Mouse (Mus musculus): Measurements from ENCODE around the gene Anp32b.

Anp32b gene

GRCm38 (mm10) chr4:46505361-46506057 lies 54.8 kb downstream of the Anp32b start:
- no peak for DNase-seq (ENCODE audit: low read depth, low spot score)

DNA sequence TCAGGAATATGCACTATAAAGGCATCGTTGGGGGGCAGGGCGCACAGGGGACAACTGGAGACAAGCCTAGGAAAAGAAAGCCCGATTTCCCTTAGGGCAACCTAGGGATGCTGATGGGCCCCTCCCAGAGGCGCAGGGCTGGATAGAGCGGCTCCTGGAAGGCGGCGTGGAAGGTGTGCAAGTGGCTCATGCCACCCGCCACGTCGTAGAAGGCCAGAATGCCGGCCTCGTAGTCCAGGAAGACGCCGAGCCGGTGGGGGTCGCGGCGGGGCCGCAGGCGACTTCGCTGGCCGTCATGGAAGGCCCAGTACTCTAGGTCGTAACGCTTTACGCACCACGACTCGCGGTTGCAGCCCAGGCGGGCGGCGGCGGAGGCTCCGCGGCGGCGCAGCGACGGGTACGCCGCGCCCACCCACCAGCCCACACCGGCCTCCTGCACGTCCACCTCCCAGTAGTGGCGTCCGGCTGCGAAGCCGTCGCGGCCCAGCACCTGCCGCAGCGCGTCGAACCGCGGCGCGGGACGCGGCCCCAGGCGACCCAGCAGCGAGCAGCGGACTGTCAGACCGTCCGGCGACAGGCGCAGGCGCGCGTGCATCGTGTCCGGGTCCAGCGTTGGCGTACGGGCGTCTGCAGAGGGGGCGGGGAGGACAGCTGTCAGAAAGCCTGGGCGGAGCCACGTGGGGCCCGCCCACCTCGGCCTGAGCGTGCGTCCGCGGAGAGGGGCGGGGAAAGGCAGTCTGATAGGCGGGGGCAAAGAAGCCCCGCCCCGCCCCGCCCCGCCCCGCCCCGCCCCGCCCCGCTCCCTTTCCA lies 56.3 kb downstream of the Anp32b start:
- peak; percentile 88 for DNase-seq (ENCODE audit: low read depth, low spot score)

DNA sequence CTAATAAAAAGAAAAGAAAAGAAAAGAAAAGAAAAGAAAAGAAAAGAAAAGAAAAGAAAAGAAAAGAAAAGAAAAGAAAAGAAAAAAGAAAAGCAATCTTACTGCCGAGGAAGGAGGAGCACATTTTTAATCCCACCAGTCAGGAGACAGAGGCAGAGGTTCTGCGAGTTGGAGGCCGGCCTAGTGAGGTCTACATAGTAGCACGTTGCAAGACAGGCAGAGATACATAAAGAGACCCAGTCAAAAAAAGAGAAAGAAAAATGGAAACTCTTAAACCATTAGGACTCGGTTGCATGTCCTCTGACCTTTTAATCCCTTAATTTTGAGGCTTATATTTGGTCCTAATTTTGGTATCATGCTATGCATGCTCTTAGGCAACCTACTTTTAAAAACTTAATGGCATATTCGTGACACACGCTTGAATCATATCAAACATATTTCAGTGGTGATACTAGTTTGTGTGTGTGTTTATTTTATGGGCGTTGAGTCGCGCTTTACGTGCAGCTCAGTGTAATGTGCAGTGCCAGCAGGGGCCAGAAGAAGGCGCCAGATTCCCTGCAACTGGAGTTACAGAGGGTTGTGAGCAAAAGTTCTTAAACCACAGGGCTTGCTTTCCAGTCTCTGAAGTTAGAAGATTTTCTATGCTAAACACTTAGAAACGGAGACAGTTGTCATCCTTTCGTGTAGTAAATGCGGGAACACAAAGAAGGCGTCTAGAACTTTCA lies 57.2 kb downstream of the Anp32b start:
- peak; percentile 66 for DNase-seq (ENCODE audit: low read depth, low spot score)

DNA sequence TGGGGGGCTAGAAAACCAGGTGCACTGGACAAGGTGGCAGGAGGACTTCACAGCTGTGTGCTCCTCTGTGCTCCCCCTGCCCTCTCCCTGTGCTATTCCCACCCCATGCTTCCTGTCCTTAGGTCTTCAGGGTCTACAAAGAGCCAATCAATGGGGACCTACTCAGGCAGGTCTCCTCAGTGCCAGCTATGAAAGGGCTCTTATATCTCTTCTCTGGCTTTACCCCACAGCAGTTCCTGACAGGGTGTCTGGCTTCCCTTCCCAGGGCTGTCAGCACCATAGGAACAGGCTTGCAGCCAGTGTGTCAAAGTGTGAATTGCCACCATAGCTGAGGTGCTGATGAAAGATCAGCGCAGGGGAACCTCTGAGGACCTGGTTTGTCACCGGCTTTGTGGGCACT lies 69.8 kb downstream of the Anp32b start:
- DNase-seq (ENCODE audit: low read depth, low spot score): no peak

DNA sequence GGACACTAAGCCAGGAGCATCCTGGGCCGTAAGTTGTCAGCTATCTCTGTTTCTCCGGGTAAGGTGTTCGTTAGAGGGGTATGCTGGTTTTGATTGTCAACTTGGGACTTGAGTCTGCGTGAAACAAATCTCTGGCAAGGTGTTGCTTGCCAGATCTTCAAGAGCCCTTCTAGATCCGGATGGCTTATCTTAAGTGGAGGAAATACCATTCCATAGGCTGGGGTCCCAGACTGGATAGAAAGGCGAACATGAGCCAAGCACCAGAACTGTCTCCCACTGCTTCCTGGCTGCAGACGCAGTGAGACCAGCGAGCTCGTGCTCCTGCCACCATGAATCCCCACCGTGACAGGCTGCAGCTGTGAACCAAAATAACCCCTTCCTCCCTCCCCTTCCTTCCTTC lies 70.8 kb downstream of the Anp32b start:
- no peak for DNase-seq (ENCODE audit: low read depth, low spot score)

Data from c-Kit-negative CD71-positive TER-119-positive erythroid progenitor cells, embryonic 14.5 days (primary cell).